Mouse (Mus musculus) spleen, postnatal 10 days (tissue): ENCODE data around the gene Pnrc1.
"Not testable (repeated sequence)": the region's sequence is repeated elsewhere in the genome, so short reads cannot be mapped to it uniquely, and the experiment has no call there.

Experiments
- DNase-seq, 2 experiments: peaks; one replicate each; pipeline ENCODE4 v3.0.0; 2021 to 2022; ENCODE audit warnings: low spot score in 2 of 2

The Pnrc1 gene

DNA sequence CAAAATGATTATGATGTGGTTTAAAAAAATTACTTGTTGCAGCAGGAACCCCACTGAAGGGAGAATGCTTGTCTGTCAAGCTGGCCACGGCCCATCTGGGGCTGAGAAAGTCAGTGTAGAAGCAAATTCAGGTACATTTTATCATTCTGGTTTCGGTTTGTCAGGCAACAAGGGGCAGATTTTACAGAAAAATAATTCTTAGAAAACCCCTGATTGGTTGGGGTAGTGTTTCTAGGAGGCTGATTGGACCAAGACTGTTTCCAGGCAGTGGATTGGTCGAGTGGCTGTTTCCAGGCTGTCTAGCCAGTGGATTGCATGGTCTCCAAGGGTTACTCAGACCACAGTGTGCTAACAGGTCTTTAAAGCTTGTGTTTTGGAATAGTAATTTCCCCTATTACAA lies at the start of gene Pnrc1:
Gene Pnrc1, minus strand, starts transcription at position 162 of the 400 bp plus-strand sequence.
- no peak for DNase-seq

DNA sequence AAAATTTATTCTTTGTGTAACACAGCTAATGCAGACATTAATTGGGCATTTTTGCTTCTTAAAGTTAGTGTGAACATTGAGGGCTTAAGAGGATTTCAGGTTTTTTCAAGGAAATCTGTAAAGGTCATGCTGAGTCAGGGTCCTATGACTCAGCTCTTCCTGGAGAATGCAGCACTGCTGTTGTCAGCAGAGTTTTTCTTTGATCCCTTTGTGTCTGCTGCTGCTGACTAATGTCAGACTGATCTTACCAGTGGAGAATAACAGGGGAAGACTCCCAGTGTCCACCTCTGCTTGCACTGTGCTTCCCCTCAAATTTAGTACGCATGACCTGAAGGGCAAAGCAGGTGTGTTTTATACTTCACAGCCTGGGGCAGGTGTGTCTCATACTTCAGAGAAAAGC lies 48.0 kb upstream of the Pnrc1 start:
- DNase-seq, result no peak

DNA sequence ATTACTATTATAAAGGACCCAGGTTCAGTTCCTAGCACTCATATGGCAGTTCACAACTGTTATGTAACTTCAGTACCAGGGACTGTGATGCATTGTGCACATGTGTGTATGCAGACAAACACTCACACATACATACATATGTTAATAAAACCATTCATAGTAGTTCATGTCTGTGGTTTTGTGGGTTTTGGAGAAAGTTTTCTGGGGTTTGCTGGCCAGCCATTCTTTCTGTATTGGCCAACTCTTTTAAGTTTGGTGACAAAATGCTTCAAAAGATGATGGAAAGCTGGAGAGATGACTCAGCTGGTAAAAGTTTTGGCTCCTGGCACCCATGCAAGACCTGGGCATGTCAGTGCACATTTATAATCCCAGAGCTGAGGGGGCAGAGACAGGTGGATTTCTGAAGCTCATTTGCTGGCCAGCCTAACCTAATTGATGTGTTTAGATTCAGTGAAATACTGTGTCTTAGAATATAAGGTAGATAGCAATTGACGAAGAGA lies 43.0 kb upstream of the Pnrc1 start:
- no peak for DNase-seq

DNA sequence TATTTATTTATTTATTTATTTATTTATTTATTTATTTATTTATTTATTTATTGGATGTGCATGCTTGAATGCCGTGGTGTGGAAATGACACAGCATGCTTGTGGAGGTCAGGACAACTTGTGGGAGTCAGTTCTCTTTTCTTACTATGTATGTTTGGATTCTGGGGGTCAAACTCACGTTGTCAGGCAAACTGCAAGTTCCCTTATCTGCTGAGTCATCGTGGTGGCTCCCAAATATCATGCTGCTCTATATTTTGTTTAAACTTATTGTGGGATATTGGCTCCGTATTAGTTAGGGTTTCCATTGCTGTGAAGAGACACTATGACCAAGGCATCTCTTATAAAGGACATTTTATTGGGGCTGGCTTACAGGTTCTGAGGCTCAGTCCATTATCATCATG lies 41.2 kb upstream of the Pnrc1 start:
- DNase-seq, result no peak

DNA sequence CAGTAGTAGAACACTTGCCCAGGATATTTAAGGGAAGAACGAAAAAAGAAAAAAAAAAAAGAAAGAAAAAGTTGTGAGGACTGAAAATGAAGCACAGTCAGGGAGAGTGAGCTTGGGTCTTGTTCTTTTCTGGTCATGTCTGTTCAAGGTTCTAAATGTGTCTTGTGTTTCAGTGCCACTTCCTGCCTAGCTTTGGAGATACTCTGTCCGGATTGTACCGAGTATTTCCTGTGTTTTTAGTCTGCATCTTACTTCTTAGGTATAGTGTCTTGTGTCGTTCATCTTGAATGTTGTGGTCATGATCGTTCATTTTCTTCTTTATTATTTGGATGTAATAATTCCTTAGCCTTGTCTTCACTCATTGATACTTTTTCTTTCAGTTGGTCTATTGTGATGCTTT lies 25.9 kb upstream of the Pnrc1 start:
- DNase-seq, result no peak

DNA sequence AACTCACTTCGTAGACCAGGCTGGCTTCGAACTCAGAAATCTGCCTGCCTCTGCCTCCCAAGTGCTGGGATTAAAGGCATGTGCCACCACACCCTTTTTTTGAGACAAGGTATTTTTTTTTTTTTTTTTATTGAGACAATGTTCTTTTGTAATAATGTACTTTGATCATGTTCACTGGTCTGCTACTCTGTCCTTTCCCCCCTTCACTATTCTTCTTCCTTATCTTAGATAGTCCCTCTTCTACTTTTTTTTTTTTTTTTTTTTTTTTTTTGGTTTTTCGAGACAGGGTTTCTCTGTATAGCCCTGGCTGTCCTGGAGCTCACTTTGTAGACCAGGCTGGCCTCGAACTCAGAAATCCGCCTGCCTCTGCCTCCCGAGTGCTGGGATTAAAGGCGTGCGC lies 24.2 kb upstream of the Pnrc1 start:
- not testable (repeated sequence) for DNase-seq

DNA sequence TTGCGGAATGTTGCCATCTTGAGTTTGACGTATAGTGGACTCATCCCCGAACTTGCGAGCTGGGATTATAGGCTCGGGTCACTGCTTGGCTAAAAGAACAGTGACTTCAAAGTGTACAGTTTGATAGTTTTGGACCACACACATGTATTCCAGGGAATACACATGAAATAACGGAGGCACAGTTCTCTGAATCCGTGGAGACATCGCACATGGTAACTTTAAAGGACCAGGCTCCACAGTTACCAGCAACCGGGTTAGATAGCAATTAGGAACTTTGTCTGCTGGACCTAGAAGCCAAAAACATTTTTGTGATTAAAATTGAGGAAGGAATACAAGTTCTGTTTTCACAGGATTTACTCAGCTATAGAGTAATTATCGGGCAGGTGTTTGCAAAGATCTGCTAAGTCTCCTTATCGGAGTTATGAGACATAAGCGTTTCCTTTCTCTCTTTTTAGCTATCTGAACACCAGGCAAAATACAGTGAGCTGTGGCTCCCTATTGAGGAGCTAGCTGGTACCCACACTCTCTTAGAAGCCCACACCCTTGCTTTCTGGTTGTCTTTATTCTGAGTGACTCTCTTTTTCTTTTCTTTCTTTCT lies 21.0 kb upstream of the Pnrc1 start:
- no peak for DNase-seq

DNA sequence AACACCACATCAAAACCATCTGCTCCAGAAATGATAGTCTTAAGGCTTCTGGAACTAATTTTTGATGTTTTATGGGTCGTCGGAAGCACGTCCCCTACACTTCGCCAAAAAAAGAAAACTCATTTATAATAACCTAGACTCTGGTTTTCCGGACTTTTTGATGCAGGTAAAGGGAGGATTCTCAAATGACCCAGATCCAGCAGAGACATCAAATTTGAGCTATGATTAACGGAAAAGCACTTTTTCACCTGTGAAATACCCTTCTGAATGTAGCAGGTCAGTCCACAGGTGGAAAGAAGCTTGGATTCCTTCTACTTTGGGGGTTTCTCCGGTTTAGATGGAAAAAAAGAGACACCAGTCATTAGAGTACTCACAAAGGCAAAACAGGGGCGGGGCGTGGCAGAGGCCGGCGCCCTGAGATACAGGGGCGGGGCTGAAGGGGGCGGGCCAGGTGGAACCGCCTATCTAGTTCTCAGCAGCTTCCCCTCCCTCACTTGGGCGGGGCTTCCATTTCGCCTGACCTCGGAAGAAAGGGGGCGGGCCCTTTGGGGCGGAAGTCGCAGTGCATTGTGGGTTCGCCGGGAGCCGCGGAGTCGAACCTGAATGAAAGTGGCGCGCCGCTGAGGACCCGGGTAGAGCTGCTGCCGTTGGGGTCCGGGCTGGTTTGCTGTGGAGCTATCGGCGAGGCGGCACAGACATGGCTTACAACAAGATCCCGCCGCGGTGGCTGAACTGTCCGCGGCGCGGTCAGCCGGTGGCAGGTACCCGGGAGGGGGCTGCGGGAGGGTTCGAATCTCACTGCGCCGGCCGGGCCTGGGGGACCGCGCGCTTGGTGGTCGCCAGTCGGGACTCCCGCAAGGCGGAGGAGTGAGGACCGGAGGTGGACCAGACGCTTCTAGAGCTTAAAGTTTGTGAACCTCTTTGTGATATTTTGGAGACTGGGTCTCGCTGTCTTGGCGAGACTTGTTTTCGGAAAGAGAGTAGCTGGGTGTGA lies 20.1 kb upstream of the Pnrc1 start, which contains the start of gene Rngtt:
Gene Rngtt, plus strand, starts transcription at position 548 of the 994 bp plus-strand sequence.
- peak; percentile 98 to 99 for DNase-seq

DNA sequence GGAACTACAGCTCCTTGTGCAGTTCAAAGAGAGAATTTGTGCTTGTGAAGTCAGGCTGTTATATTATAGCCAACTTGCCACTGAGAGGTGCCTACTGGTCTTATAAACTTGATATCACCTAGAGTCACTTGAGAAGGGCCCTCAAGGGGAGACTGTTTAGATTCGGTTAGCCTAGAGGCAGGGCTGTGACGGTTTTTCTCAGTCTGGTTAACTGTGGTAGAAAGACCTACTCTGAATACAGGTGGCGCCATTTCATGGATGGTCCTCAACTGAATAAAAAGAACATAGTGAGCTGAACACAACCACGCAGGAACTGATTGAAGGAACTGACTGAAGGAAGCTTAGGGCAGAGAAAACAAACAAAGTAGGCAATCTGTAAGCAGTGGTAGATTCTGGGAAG lies 17.2 kb upstream of the Pnrc1 start:
- no peak for DNase-seq

DNA sequence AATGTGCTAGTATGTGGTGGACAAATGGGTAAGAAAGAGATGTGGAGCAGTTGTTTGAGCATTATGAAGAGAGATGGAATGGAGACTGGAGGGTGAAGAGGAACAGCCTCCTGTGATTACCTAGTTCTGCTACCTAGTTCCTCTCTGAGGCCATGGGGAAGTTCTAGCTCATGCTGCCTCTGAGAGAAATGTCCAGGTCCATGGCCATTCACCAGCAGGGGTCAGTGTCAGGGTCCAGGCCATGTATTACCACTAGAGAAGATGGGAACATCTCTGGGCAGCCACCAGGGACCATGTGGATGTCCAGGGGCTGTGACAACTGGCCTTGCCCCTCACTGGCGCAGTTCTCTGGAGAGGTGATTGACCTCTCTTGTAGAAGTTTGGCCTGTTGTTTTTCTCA lies 13.1 kb upstream of the Pnrc1 start:
- no peak for DNase-seq

DNA sequence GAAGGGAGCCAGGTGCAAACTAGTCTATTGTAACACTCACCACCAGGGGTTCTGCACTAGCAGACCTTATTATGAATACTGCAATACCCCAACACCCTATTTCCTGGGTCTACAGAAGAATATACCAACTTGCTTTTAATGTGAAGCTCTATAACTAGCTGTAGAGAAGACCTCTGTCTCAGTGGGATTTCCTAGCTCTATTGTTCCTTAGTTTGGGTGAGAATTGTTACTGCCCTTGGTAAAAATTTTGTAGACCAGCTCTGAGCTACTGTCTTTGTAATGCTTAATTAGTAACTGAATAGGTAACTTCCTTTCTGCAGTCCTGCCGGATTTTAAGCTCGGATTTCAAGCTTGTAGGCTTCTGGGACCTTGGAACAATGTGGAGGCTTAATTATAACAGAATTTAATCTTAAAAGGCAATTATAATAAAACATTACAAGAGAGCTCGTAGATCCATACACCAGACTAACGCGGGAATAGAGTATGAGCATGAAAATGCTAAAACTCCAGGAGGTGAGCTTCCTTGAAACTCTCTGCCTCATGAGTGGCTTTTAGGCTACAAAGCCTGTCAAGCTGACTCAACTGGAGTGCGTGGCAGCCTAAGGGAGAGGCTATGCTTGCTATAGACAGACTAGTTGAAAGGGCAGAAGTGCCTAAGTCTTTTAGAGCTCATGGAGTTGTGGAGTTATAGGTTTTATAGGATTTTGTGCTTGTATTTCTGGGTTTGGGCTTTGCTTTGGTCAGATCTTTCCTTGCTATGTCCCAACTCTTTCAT lies 11.1 kb upstream of the Pnrc1 start:
- DNase-seq, result not testable (repeated sequence)

DNA sequence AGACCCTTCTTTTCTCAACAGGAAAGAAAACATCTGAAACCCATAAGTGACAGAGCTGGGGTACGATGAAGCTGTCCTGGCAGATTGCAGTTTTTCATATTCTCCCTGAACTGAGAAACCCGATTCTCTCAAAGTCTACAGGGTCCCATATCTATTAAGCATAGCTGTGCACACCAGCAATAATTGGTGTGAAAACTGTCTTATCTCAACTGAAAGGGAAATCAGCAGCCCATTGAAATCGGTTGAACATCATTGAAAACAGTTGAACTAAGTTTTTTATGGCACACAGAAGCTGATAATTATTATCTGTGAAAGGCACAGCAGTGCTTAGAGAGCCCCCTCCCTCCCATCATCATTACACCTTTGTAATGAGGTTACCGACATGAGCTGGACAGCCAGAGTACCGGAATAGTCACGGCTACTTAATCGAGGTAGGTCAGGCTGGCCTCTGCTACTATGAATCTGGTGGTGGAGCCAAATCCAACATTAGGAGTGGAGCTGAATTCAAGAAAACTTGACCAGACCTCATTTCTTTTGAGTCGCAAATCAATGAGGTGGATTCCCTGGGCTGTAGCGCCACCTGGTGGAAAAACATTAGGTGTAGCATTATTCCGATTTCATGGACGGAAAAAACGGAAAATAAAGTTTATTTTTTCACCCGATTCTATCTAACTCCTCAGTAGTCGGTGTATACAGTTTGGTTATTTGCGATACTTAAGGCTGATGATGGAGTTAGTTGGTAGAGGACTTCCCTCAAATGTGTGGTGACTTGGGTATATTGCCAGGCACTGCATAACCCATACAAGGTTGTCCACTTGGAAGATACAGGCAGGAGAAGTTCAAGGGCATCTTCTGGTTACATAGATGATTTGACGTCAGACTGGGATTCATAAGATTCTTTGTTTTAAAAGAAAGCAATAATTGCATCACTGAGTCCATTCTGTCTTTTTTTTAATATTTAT lies 2.7 kb upstream of the Pnrc1 start:
- peak; percentile 69 to 88 for DNase-seq

DNA sequence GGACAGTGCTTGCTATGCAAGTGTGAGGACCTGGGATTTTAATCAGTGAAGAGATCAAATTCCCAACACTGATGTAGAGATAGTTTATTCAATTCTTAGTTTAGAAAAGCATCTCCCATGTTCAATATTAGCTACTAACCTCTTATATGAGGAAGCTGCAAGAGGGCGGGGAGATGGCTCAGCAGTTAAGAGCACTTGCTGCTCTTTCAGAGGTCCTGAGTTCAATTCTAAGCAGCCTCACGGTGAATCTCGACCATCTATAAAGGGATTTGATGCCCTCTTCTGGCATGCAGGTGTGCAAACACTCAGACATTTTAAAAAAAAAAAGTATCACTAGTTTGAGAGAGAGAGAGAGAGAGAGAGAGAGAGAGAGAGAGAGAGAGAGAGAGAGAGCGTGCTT lies 915 bp upstream of the Pnrc1 start:
- no peak for DNase-seq

DNA sequence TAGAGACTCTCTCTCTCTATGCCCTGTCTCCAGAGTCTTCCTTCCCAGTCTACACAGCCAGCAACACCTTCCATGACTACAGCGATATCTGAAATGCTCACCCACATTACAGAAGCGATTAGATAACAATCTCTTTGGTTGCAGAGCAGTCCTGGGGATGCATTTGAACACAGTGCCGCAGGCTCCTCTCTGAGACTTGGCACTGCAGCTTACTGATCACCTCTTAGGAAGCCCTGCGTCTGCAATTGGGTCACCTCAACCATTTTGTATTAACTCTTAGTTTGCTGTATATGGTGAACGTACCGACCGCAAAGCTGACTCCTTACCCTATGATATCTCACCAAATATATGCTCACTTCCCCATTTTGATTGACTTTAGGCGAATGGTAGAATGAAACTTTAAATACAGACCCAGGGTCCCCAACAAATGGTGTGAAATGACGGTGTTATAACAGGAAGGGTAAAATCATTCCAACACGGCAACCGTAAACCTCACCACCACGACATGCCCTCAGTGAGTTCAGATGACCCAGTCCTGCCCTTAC lies 785 bp downstream of the Pnrc1 start:
- no peak for DNase-seq

DNA sequence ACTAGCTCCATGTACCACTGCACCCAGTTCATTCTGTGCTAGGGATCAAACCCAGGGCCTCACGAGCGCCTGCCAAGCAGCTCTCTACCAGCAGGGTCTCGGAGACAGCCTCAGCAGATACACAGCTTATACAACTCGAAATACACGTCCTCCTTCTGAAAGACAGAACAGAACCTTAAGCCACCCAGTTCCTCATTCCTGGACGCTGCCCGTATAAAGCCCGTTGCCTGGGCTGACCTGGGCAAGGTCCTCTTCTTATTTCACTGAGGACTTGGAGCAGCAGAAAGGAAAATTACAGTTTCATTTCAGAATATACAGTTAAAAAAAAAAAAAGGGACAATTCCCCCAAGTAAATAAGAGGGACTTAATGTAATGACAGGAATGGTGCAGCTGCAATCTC lies 4.5 kb downstream of the Pnrc1 start:
- DNase-seq, result no peak

DNA sequence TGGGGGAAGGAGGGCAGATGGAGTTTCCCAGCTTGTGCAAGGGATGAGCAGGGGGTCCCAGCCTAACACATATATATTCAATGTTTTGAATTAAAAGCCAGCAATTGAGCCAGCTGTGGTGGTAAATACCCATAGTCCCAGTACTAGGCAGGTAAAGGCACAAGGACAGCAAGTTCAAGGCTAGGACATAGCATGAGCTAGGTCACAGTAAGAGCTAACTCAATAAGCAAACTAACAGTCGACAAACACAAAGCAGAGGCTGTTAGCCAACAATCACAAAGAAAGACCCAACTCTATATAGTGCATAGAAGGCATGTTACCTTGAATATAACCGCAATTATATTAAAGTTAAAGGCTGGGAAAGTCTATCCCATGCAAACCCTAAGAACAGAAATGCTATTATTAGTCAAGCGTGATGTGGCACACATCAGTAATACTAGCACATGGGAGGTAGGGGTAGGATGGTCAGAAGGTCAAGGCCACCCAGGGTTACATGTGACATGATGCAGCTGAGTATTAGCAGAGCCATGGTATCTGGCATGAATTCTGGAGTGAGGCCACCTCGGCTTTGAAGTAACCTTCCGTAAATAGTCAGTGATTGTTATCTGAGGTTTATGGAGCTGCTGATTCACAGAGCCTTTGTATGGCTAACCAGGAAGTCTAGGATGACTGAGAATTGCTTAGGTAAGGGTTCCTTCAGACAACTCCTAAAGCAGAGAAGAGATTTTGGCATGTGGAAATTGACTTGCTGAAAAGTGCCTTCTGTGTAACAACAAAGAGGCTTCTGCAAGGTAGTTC lies 5.7 kb downstream of the Pnrc1 start:
- DNase-seq, result no peak

DNA sequence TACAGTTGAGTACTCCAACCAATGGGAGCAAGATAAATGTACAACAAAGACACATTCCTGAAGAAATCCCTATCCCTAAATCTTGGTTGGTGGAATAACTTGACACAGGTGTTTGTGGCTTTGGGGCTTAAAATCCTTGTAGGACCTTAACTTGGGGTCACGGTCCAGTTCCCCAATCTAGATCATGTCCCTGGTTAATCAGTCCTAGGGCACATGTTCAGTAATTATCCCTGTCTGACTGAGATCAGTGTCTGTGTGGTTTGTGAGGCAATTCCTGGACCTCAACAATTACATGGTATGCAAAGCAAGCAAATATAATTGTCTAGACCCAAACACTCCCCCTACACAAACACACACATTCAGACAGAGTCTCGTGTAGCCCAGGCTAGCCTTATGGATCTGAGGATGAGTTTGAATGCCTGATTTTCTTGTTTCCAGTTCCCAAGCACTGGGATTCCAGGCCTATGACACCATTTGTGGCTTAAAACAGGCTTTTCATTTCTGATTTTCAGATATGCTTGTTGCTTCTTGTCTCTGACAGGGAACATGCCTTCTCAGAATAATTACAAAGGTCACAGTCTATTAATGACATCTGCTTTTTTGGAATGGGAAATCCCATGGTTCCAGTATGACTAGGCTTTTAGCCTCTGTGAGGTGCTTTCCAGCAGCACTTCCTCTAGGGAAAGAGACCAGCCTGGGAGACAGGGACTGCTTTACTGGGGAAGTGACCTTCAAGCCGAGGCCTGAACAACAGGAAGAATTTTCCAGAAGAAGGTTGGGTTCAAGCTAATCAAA lies 7.9 kb downstream of the Pnrc1 start:
- no peak for DNase-seq

DNA sequence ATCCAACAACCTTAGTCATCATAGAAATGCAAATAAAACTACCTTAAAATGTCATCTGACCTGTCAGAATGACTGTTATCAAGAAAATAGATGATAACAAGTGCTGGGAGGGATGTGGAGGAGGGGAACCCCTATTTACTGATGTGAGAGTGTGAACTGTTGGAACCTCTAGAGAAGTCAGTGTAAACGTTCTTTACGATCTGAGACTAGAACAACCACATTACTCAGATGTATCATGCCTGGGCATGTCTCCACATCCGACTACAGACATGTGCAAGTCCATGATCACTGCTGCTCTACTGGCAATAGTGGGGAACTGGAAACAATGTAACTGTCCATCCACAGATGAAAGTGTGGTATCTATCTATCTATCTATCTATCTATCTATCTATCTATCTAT lies 16.5 kb downstream of the Pnrc1 start:
- DNase-seq, result no peak
